Mouse (Mus musculus) MEL (cell line): ENCODE results near the gene Herc1.

Experiments
- CHD2 ChIP-seq: IDR thresholded peaks from 2 replicates; pipeline ENCODE4 v1.6.1; 2011; ENCODE audit warnings: low read length, improper control_type of control experiment
- CTCF ChIP-seq, 3 experiments: IDR thresholded peaks in 2 of 3; conservative IDR thresholded peaks in 1 of 3; 2 replicates each; pipeline ENCODE4 v1.5.1; 2011 to 2012; ENCODE audit warnings: low read length in 3 of 3, low read depth in 2 of 3, mild to moderate bottlenecking in 2 of 3, improper control_type of control experiment in 1 of 3, inconsistent platforms in 1 of 3, mixed read lengths in 1 of 3, moderate library complexity in 1 of 3; ENCODE audit not compliant: control insufficient read depth in 1 of 3, insufficient read depth in 1 of 3, poor library complexity in 1 of 3, severe bottlenecking in 1 of 3
- EP300 ChIP-seq, 2 experiments: IDR thresholded peaks; 2 replicates each; pipeline ENCODE4 v1.6.1; 2011; ENCODE audit warnings: improper control_type of control experiment in 2 of 2, low read length in 2 of 2, low read depth in 1 of 2, mild to moderate bottlenecking in 1 of 2
- ETS1 ChIP-seq: IDR thresholded peaks from 2 replicates; pipeline ENCODE4 v1.6.1; 2012; ENCODE audit warnings: low read depth, mild to moderate bottlenecking, inconsistent platforms, low read length, improper control_type of control experiment, moderate library complexity
- GATA1 ChIP-seq: IDR thresholded peaks from 2 replicates; pipeline ENCODE4 v1.6.1; 2011; ENCODE audit warnings: low read depth, low read length, improper control_type of control experiment
- KAT2A ChIP-seq: conservative IDR thresholded peaks from 2 replicates; pipeline ENCODE4 v1.6.1; 2012; ENCODE audit warnings: low read depth, low read length, improper control_type of control experiment, inconsistent platforms
- MXI1 ChIP-seq: IDR thresholded peaks from 2 replicates; pipeline ENCODE4 v1.6.1; 2011; ENCODE audit warnings: mild to moderate bottlenecking, low read depth, low read length, improper control_type of control experiment
- MYC ChIP-seq: IDR thresholded peaks from 2 replicates; pipeline ENCODE4 v1.6.1; 2011; ENCODE audit warnings: low read depth, mild to moderate bottlenecking, low read length, improper control_type of control experiment, moderate library complexity
- POLR2A ChIP-seq, 2 experiments: IDR thresholded peaks; 2 replicates each; pipeline ENCODE4 v1.6.1; 2011 to 2012; ENCODE audit warnings: low read length in 2 of 2, mild to moderate bottlenecking in 2 of 2, control low read depth in 1 of 2, improper control_type of control experiment in 1 of 2, low read depth in 1 of 2, moderate library complexity in 1 of 2; ENCODE audit not compliant: control insufficient read depth in 1 of 2, insufficient read depth in 1 of 2, poor library complexity in 1 of 2
- POLR2AphosphoS2 ChIP-seq: IDR thresholded peaks from 2 replicates; pipeline ENCODE4 v1.6.1; 2011; ENCODE audit warnings: low read length, improper control_type of control experiment
- RAD21 ChIP-seq: IDR thresholded peaks from 2 replicates; pipeline ENCODE4 v1.6.1; 2011; ENCODE audit warnings: mild to moderate bottlenecking, low read depth, low read length, improper control_type of control experiment
- RCOR1 ChIP-seq: IDR thresholded peaks from 2 replicates; pipeline ENCODE4 v1.6.1; 2012; ENCODE audit warnings: low read depth, mild to moderate bottlenecking, inconsistent platforms, low read length, improper control_type of control experiment
- SIN3A ChIP-seq: IDR thresholded peaks from 2 replicates; pipeline ENCODE4 v1.6.1; 2012; ENCODE audit warnings: low read length, improper control_type of control experiment, inconsistent platforms

DNA sequence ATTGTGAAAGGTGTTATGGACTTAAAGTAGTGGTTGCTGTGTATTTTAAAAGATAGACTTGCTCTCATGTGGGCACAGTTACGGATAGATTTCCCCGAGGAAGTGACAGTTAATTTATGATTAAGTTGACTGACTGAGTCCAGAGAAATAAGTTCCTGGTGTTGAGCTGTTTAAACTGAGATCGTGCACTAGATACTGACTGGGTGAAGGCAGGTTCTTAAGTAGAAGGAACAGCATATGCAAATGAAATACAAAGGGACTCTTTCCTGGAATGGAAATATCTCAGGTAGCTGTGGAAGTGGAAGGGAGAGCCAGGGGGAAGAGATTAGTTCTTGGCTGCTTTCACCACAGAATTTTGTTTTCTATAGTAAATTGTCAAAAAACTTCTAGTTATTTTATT, 20.6 kb downstream of the Herc1 start:
- TF ChIP-seq POLR2A (IDR thresholded peaks at IDR 0.05; ENCODE audit: control insufficient read depth in 1 of 2, insufficient read depth in 1 of 2, low read depth in 1 of 2, low read length in 2 of 2, poor library complexity in 1 of 2) (no peak), CTCF (IDR thresholded peaks at IDR 0.05 in 2 of 3, conservative IDR thresholded peaks at IDR 0.05 in 1 of 3; ENCODE audit: control insufficient read depth in 1 of 3, insufficient read depth in 1 of 3, low read depth in 2 of 3, low read length in 3 of 3, poor library complexity in 1 of 3, severe bottlenecking in 1 of 3) (no peak), RCOR1 (no peak), GATA1 (peak; percentile 76), MYC (no peak), EP300 (IDR thresholded peaks at IDR 0.05; ENCODE audit: low read depth in 1 of 2, low read length in 2 of 2) (peak; percentile 42 to 55; a peak in 2 of 4 replicates), MXI1 (0 out of 2 replicates have a peak, but pooled peaks have one; percentile 45), KAT2A (no peak), SIN3A (peak; percentile 46; the same call in 1 of the 2 replicates), ETS1 (peak; percentile 47; the same call in 1 of the 2 replicates), RAD21 (no peak), CHD2 (no peak), POLR2AphosphoS2 (no peak)
